Mouse (Mus musculus): ENCODE data around the gene Pik3r5.

Pik3r5 gene

DNA sequence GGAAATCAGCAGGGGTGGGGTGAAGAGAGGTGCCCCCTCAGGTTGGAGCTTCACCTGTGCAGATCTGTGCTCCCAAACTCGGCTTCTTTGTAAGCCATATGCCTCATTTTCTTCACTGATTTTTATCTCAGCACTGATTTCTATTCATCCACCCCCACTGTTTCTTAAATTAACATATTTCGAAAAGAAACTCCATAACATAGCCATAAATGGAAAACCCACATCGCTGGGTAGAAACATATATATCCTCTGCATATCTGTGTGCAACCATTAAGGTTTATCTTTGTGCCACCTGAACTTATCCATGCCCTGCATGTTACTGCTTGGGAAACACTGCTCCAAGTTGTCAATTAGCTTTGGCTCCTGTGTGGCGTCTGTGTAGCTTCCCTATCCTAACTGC is 94.5 kb downstream of the Pik3r5 start:
- DNase-seq (ENCODE audit: low spot score): no peak

GRCm38 (mm10) chr11:68531066-68531806 is 99.3 kb downstream of the Pik3r5 start:
- peak; percentile 66 for DNase-seq (ENCODE audit: low spot score)

DNA sequence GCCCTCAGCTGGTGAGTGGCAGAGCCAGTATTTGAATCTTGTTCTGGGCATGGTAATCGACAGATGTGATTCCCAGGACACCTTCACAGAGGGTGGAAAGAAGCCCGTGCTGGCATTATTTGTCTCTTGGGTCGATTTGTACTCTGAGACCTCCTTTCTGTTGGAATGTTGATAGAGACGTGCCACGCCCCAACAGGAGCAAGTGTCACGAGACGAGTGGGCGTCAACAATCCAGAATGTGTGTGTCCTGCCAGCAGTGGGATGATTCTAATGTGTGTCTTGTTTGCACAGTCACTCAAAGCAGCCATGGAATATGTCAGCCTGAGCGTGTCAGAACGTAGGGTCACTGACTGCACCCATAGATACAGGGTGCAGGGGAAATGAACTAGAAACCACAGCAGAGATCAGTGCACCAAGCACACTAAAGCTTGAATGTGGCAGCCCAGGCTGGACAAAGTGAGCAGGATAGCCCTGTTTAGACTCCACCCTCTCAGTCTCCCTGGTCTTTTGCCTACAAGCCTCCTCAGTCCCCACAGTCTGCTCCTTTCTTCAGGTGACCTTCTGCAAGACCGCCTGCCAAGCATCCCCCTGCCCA is 100.1 kb downstream of the Pik3r5 start:
- DNase-seq (ENCODE audit: low spot score): no peak

DNA sequence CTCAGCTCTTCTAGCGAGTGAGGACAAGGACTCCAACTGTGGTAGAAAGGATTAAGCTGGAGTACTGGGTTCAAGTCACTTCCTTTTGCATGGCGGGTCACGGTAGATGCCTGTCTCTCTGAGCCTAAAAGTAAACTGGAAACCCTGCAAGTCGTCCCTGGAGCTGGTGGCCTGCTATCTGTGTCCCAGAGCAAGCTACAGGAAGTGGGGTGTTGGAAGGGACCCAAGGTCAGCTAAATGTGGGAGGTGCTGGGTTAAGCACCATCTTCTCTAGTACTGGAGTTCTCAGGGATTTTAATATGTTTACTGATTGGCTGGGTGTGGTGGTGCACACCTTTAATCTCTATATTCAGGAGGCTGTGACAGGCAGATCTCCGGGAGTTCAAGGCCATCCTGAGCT is 100.9 kb downstream of the Pik3r5 start:
- DNase-seq (ENCODE audit: low spot score): no peak

- DNase-seq (ENCODE audit: low spot score): no peak
Observed at GRCm38 (mm10) chr11:68533971-68534475, 102.1 kb downstream of the Pik3r5 start.

GRCm38 (mm10) chr11:68536026-68536425 is 104.1 kb downstream of the Pik3r5 start:
- no peak for DNase-seq (ENCODE audit: low spot score)

DNA sequence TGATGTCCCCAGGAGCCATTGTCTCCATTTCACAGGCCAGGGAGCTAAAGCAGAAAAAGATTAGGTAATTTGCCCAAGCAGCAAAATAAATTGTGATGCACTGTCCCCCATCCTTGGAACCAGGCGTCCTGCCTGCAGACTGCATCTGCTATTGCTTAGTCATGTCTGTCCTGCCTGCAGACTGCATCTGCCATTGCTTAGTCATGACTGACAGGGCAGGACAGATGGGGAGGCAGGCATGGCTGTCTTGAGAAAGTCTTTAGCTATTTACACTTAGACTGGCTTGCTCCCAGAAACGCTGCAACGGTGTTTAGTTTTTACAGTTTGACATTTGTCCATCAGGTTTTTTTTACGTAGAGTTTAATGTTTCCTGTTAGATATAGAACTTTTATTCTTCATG is 104.5 kb downstream of the Pik3r5 start:
- DNase-seq (ENCODE audit: low spot score): peak; percentile 75

- no peak for DNase-seq (ENCODE audit: low spot score)
Observed at GRCm38 (mm10) chr11:68539621-68540020, 107.7 kb downstream of the Pik3r5 start.

GRCm38 (mm10) chr11:68544554-68544953 is 112.6 kb downstream of the Pik3r5 start:
- DNase-seq (ENCODE audit: low spot score): peak; percentile 67

- DNase-seq (ENCODE audit: low spot score): no peak
Observed at GRCm38 (mm10) chr11:68545172-68545571, 113.3 kb downstream of the Pik3r5 start.

DNA sequence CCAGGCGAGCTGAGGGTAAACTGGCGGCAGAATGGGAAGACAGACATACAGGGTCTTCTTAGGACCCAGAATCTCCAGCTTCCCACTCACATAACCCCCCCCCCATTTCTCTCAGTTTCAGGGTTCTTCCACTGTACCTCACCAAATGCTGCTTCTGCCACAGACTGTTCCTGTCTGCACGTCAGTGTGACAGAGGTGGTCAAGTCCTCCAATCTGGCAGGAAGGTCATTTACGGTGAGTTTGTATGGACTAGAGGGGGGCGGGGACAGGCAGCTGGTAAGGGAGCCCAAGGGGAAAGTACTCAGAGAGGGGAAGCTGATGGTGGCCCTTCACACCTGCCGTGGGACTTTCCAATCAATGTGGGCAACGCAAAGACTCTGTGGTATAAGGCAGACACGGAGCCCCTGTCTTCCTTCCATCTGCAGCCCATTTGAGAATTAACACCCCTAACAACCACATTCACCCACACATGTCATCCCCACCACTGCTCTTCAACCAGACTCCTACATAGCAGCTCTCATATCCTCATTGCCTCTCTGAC is 113.8 kb downstream of the Pik3r5 start:
- DNase-seq (ENCODE audit: low spot score): no peak
